Mouse (Mus musculus): ENCODE data around the gene Spdye4c.

The Spdye4c gene

GRCm38 (mm10) chr2:128590909-128591308 is at the start of gene Spdye4c:
Gene Spdye4c (plus strand): TSS chr2:128591209.
- DNase-seq (ENCODE audit: low read depth, low spot score), result no peak

GRCm38 (mm10) chr2:128543495-128543894 is 47.5 kb upstream of the Spdye4c start:
- no peak for DNase-seq (ENCODE audit: low read depth, low spot score)

GRCm38 (mm10) chr2:128544421-128545137 is 46.4 kb upstream of the Spdye4c start:
- DNase-seq (ENCODE audit: low read depth, low spot score), result peak; percentile 6

- DNase-seq (ENCODE audit: low read depth, low spot score), result no peak
Observed at GRCm38 (mm10) chr2:128545447-128545846, 45.6 kb upstream of the Spdye4c start.

- DNase-seq (ENCODE audit: low read depth, low spot score), result no peak
Observed at GRCm38 (mm10) chr2:128547079-128547478, 43.9 kb upstream of the Spdye4c start.

- DNase-seq (ENCODE audit: low read depth, low spot score), result no peak
Observed at GRCm38 (mm10) chr2:128548262-128548661, 42.7 kb upstream of the Spdye4c start.

- DNase-seq (ENCODE audit: low read depth, low spot score), result no peak
Observed at GRCm38 (mm10) chr2:128549561-128549960, 41.4 kb upstream of the Spdye4c start.

- DNase-seq (ENCODE audit: low read depth, low spot score), result no peak
Observed at GRCm38 (mm10) chr2:128549963-128550362, 41.0 kb upstream of the Spdye4c start.

GRCm38 (mm10) chr2:128552080-128552791 is 38.8 kb upstream of the Spdye4c start:
- no peak for DNase-seq (ENCODE audit: low read depth, low spot score)

- no peak for DNase-seq (ENCODE audit: low read depth, low spot score)
Observed at GRCm38 (mm10) chr2:128552798-128553720, 38.0 kb upstream of the Spdye4c start.

GRCm38 (mm10) chr2:128555082-128555481 is 35.9 kb upstream of the Spdye4c start:
- DNase-seq (ENCODE audit: low read depth, low spot score), result no peak

GRCm38 (mm10) chr2:128564195-128564594 is 26.8 kb upstream of the Spdye4c start:
- DNase-seq (ENCODE audit: low read depth, low spot score), result no peak

GRCm38 (mm10) chr2:128565904-128566303 is 25.1 kb upstream of the Spdye4c start:
- no peak for DNase-seq (ENCODE audit: low read depth, low spot score)

GRCm38 (mm10) chr2:128566304-128567147 is 24.5 kb upstream of the Spdye4c start:
- no peak for DNase-seq (ENCODE audit: low read depth, low spot score)

- no peak for DNase-seq (ENCODE audit: low read depth, low spot score)
Observed at GRCm38 (mm10) chr2:128568018-128568417, 23.0 kb upstream of the Spdye4c start.

- no peak for DNase-seq (ENCODE audit: low read depth, low spot score)
Observed at GRCm38 (mm10) chr2:128568490-128568889, 22.5 kb upstream of the Spdye4c start.

- DNase-seq (ENCODE audit: low read depth, low spot score), result no peak
Observed at GRCm38 (mm10) chr2:128571001-128571400, 20.0 kb upstream of the Spdye4c start.

GRCm38 (mm10) chr2:128572726-128573624 is 18.0 kb upstream of the Spdye4c start:
- no peak for DNase-seq (ENCODE audit: low read depth, low spot score)

- no peak for DNase-seq (ENCODE audit: low read depth, low spot score)
Observed at GRCm38 (mm10) chr2:128582881-128583280, 8.1 kb upstream of the Spdye4c start.

- no peak for DNase-seq (ENCODE audit: low read depth, low spot score)
Observed at GRCm38 (mm10) chr2:128592301-128592700, 1.3 kb downstream of the Spdye4c start.
